Comparison of ENCODE assay signal across 10 mouse cellular contexts in the genomic region with DNA sequence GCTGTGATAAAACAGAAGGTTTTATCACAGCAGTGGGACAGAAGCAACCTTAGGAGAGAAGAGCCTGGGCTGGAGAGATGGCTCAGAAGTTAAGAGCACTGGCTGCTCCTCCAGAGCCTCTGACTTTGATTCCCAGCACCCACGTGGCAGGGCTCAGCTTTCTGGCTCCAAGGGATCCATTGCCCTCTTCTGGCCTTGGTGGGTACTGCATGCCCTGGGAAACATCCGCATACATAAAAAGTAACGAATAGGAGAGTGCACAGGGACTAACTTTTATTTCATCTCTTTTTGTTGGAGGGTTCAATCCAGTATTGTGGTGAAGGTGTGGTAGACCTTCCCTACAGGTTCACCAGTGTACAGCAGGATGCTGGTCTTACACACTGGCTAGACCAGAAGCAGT.
DNase-seq lines count a peak whose midpoint lies in the region; ATAC-seq lines count a peak whose summit lies in the region.
"Had no signal": no experiment of that assay in that cellular context is flagged by ENCODE, and none has a peak within 500 bp of the region (broad histone marks: within the 10 kb centered on the region; RNA-seq: fewer than 3 reads in every experiment).

No protein-coding gene starts in this region.

- 46% methylated on average over 3 of the region's 3 CpGs for WGBS in forebrain, embryonic 12.5 days
- WGBS in forebrain, embryonic 13.5 days = 50% methylated on average over 3 of the region's 3 CpGs
- 38% methylated on average over 3 of the region's 3 CpGs for WGBS in neural tube, embryonic 11.5 days
- 45% methylated on average over 3 of the region's 3 CpGs for WGBS in neural tube, embryonic 15.5 days
- WGBS in kidney, embryonic 14.5 days = 66% methylated on average over 3 of the region's 3 CpGs

- no peak overlapping the region for H3K9ac ChIP-seq in forebrain, embryonic 12.5 days
- H3K9ac ChIP-seq in forebrain, embryonic 13.5 days = no peak overlapping the region
- H3K9ac ChIP-seq in neural tube, embryonic 11.5 days (ENCODE audit: low read length) = no peak overlapping the region
- no peak overlapping the region for H3K9ac ChIP-seq in neural tube, embryonic 15.5 days (replicated peaks)
- no peak overlapping the region for H3K9ac ChIP-seq in kidney, embryonic 14.5 days (ENCODE audit: low read depth, low read length)
- H3K9ac ChIP-seq: heart, embryonic 13.5 days had no signal

- H3K36me3 ChIP-seq in forebrain, embryonic 12.5 days (replicated peaks) = no peaks in the 10 kb centered on the region
- no peaks in the 10 kb centered on the region for H3K36me3 ChIP-seq in forebrain, embryonic 13.5 days (ENCODE audit: poor library complexity, severe bottlenecking)
- H3K36me3 ChIP-seq in neural tube, embryonic 11.5 days (ENCODE audit: control insufficient read depth, insufficient read depth, low read length) = no peaks in the 10 kb centered on the region
- H3K36me3 ChIP-seq in neural tube, embryonic 15.5 days = no peaks in the 10 kb centered on the region
- no peaks in the 10 kb centered on the region for H3K36me3 ChIP-seq in kidney, embryonic 14.5 days (ENCODE audit: control insufficient read depth, insufficient read depth, low read length)
- H3K36me3 ChIP-seq: heart, embryonic 13.5 days had no signal

- H3K4me2 ChIP-seq in forebrain, embryonic 12.5 days = no peak overlapping the region
- no peak overlapping the region for H3K4me2 ChIP-seq in forebrain, embryonic 13.5 days
- no peak overlapping the region for H3K4me2 ChIP-seq in neural tube, embryonic 11.5 days (ENCODE audit: low read depth)
- H3K4me2 ChIP-seq in neural tube, embryonic 15.5 days = no peak overlapping the region
- H3K4me2 ChIP-seq in kidney, embryonic 14.5 days (replicated peaks; ENCODE audit: low read depth, low read length) = no peak overlapping the region
- H3K4me2 ChIP-seq: heart, embryonic 13.5 days had no signal

- H3K9me3 ChIP-seq in forebrain, embryonic 12.5 days = no peaks in the 10 kb centered on the region
- H3K9me3 ChIP-seq in forebrain, embryonic 13.5 days (replicated peaks) = no peaks in the 10 kb centered on the region
- H3K9me3 ChIP-seq in neural tube, embryonic 11.5 days (ENCODE audit: control insufficient read depth, low read length) = no peaks in the 10 kb centered on the region
- no peaks in the 10 kb centered on the region for H3K9me3 ChIP-seq in neural tube, embryonic 15.5 days (replicated peaks)
- H3K9me3 ChIP-seq in kidney, embryonic 14.5 days (ENCODE audit: control insufficient read depth, low read length) = no peaks in the 10 kb centered on the region
- H3K9me3 ChIP-seq: heart, embryonic 13.5 days had no signal

- peaks cover 48% of the 10 kb centered on the region for H3K4me1 ChIP-seq in forebrain, embryonic 12.5 days
- peaks cover 34% of the 10 kb centered on the region for H3K4me1 ChIP-seq in forebrain, embryonic 13.5 days
- H3K4me1 ChIP-seq in neural tube, embryonic 11.5 days (ENCODE audit: control insufficient read depth, insufficient read depth, low read length) = peaks cover 27% of the 10 kb centered on the region
- peaks cover 51% of the 10 kb centered on the region for H3K4me1 ChIP-seq in neural tube, embryonic 15.5 days
- H3K4me1 ChIP-seq in kidney, embryonic 14.5 days (ENCODE audit: control insufficient read depth, insufficient read depth, low read length) = peaks cover 41% of the 10 kb centered on the region

- H3K27me3 ChIP-seq in forebrain, embryonic 12.5 days = no peaks in the 10 kb centered on the region
- H3K27me3 ChIP-seq in forebrain, embryonic 13.5 days = no peaks in the 10 kb centered on the region
- H3K27me3 ChIP-seq in neural tube, embryonic 11.5 days (ENCODE audit: control insufficient read depth, insufficient read depth, low read length) = no peaks in the 10 kb centered on the region
- H3K27me3 ChIP-seq in neural tube, embryonic 15.5 days (replicated peaks) = no peaks in the 10 kb centered on the region; the same call in 1 of the 2 replicates
- H3K27me3 ChIP-seq in kidney, embryonic 14.5 days (ENCODE audit: control insufficient read depth, insufficient read depth, low read length) = no peaks in the 10 kb centered on the region

- peak overlapping the region; percentile 54; the same call in 1 of the 2 replicates for H3K27ac ChIP-seq in forebrain, embryonic 12.5 days
- H3K27ac ChIP-seq in forebrain, embryonic 13.5 days = no peak overlapping the region
- H3K27ac ChIP-seq in neural tube, embryonic 11.5 days (ENCODE audit: low read depth, low read length) = no peak overlapping the region
- H3K27ac ChIP-seq in neural tube, embryonic 15.5 days (replicated peaks) = no peak overlapping the region
- H3K27ac ChIP-seq in kidney, embryonic 14.5 days (ENCODE audit: low read depth, low read length) = peak overlapping the region; percentile 71; the same call in 1 of the 2 replicates
- H3K27ac ChIP-seq: heart, embryonic 13.5 days; macrophage had no signal

- peak; percentile 43 for DNase-seq in neural tube, embryonic 11.5 days (ENCODE audit: low spot score)
- DNase-seq in testis, postnatal 14 days (ENCODE audit: low spot score) = peak; percentile 40
- DNase-seq in frontal cortex, postnatal 36 days (ENCODE audit: low spot score in 2 of 2) = no peak

- ATAC-seq in forebrain, embryonic 12.5 days (ENCODE audit: low FRiP score) = no peak
- no peak for ATAC-seq in forebrain, embryonic 13.5 days
- ATAC-seq in neural tube, embryonic 11.5 days (ENCODE audit: insufficient read depth, low FRiP score, low TSS enrichment) = no peak
- ATAC-seq in neural tube, embryonic 15.5 days (ENCODE audit: low FRiP score) = no peak
- no peak for ATAC-seq in kidney, embryonic 14.5 days (ENCODE audit: low FRiP score, low TSS enrichment)
- ATAC-seq in cerebellum, adult (ENCODE audit: insufficient number of reproducible peaks, low FRiP score, low TSS enrichment) = no peak

- no peak overlapping the region for H3K4me3 ChIP-seq in forebrain, embryonic 12.5 days (replicated peaks)
- no peak overlapping the region for H3K4me3 ChIP-seq in forebrain, embryonic 13.5 days
- no peak overlapping the region for H3K4me3 ChIP-seq in neural tube, embryonic 11.5 days (ENCODE audit: low read depth, low read length)
- no peak overlapping the region for H3K4me3 ChIP-seq in neural tube, embryonic 15.5 days (replicated peaks)
- no peak overlapping the region for H3K4me3 ChIP-seq in kidney, embryonic 14.5 days (ENCODE audit: low read length)
- H3K4me3 ChIP-seq: heart, embryonic 13.5 days had no signal

Comparison
In these comparisons a context has a peak if more than half of its experiments do, and no peak if none do; other contexts are left out.
1. H3K27ac ChIP-seq: peak in forebrain, embryonic 12.5 days (single experiment) and kidney, embryonic 14.5 days (single experiment); none in forebrain, embryonic 13.5 days (single experiment), neural tube, embryonic 11.5 days (single experiment) and neural tube, embryonic 15.5 days (single experiment).
2. DNase-seq: peak in neural tube, embryonic 11.5 days (single experiment) and testis, postnatal 14 days (single experiment); none in frontal cortex, postnatal 36 days (0 of 2).